Mouse (Mus musculus) midbrain, embryonic 14.5 days (tissue): Measurements from ENCODE around the gene Runx1. TPM values are rescaled to one million over a fixed set of nuclear protein-coding genes. Genes with fewer than 3 reads are reported as not detected.

Experiments
- ATAC-seq: fragments of 200-750 bp; cut with Nextera tagmentation; 2 replicates; pipeline ENCODE4 v1.8.0; 2017; ENCODE audit warnings: moderate number of reproducible peaks, moderate library complexity; ENCODE audit not compliant: low FRiP score, low TSS enrichment
- DNase-seq: peaks from one replicate; pipeline ENCODE4 v3.0.0-alpha.2; 2015
- H3K27ac ChIP-seq: fragments of 300-500 bp; sonication (generic); replicated peaks from 2 replicates; pipeline ENCODE4 v1.5.1; 2014; ENCODE audit warnings: mild to moderate bottlenecking, low read depth, low read length, moderate library complexity
- H3K27me3 ChIP-seq: fragments of 300-500 bp; sonication (generic); 2 replicates; pipeline ENCODE4 v1.6.1; 2014; ENCODE audit warnings: low read length, control low read depth, mixed read lengths; ENCODE audit not compliant: control insufficient read depth, insufficient read depth
- H3K36me3 ChIP-seq: fragments of 300-500 bp; sonication (generic); 2 replicates; pipeline ENCODE4 v1.6.1; 2014; ENCODE audit warnings: low read length, control low read depth; ENCODE audit not compliant: control insufficient read depth, insufficient read depth
- H3K4me1 ChIP-seq: fragments of 300-500 bp; sonication (generic); 2 replicates; pipeline ENCODE4 v1.6.1; 2014; ENCODE audit warnings: mild to moderate bottlenecking, antibody characterized with exemption, low read length, control low read depth; ENCODE audit not compliant: control insufficient read depth, insufficient read depth
- H3K4me2 ChIP-seq: fragments of 300-500 bp; sonication (generic); 2 replicates; pipeline ENCODE4 v1.6.1; 2014; ENCODE audit warnings: mild to moderate bottlenecking, low read length, moderate library complexity
- H3K4me3 ChIP-seq: fragments of 300-500 bp; sonication (generic); replicated peaks from 2 replicates; pipeline ENCODE4 v1.5.1; 2014; ENCODE audit warnings: low read depth, low read length
- H3K9ac ChIP-seq: fragments of 300-500 bp; sonication (generic); replicated peaks from 2 replicates; pipeline ENCODE4 v1.6.1; 2014; ENCODE audit warnings: mild to moderate bottlenecking, low read length, moderate library complexity
- H3K9me3 ChIP-seq: fragments of 300-500 bp; sonication (generic); 2 replicates; pipeline ENCODE4 v1.6.1; 2016; ENCODE audit warnings: low read length, control low read depth, mixed read lengths; ENCODE audit not compliant: control insufficient read depth
- WGBS: fragments of 180-500 bp; shearing (Covaris S2); extraction: QIAGEN DNeasy Blood & Tissue Kit; methylation state at CpG from one replicate; pipeline ENCODE4 v1.1.7; 2014; 5-methylcytosine and 5-hydroxymethylcytosine counted together
- polyA plus RNA-seq: library from polyadenylated mRNA; unstranded; fragments of >200 nt; fragmentation: Nextera tagmentation; extraction: Ambion mirVana; gene quantifications from 2 replicates; pipeline ENCODE4 v1.2.1, GENCODE M21; 2014

Runx1 gene
- polyA plus RNA-seq, 1 experiment from 2014 or later = 0.76 TPM

GRCm38 (mm10) chr16:92814366-92815194 lies 11.4 kb downstream of the Runx1 start:
- WGBS = 78% methylated on average over 5 of the region's 5 CpGs
- no peaks in the 10 kb centered on the region for H3K36me3 ChIP-seq
- H3K9ac ChIP-seq = no peak overlapping the region
- no peaks in the 10 kb centered on the region for H3K4me1 ChIP-seq
- H3K9me3 ChIP-seq = no peaks in the 10 kb centered on the region
- H3K27ac ChIP-seq = no peak overlapping the region
- no peak overlapping the region for H3K4me2 ChIP-seq
- no peaks in the 10 kb centered on the region for H3K27me3 ChIP-seq
- no peak overlapping the region for H3K4me3 ChIP-seq
- DNase-seq (no peak), ATAC-seq (no peak)

- no peak overlapping the region for H3K9ac ChIP-seq
- H3K27ac ChIP-seq = no peak overlapping the region
- WGBS = 72% methylated on average over 3 of the region's 3 CpGs
- no peaks in the 10 kb centered on the region for H3K4me1 ChIP-seq
- H3K9me3 ChIP-seq = no peaks in the 10 kb centered on the region
- DNase-seq (no peak), ATAC-seq (no peak)
- no peaks in the 10 kb centered on the region for H3K27me3 ChIP-seq
- H3K36me3 ChIP-seq = no peaks in the 10 kb centered on the region
- H3K4me2 ChIP-seq = no peak overlapping the region
- no peak overlapping the region for H3K4me3 ChIP-seq
These were observed 13.5 kb downstream of the Runx1 start for GRCm38 (mm10) chr16:92812405-92812804.

GRCm38 (mm10) chr16:92810568-92811240 lies 15.2 kb downstream of the Runx1 start:
- no peak overlapping the region for H3K9ac ChIP-seq
- no peak overlapping the region for H3K27ac ChIP-seq
- ATAC-seq (no peak), DNase-seq (no peak)
- H3K4me1 ChIP-seq = no peaks in the 10 kb centered on the region
- no peak overlapping the region for H3K4me2 ChIP-seq
- 82% methylated on average over 8 of the region's 8 CpGs for WGBS
- no peaks in the 10 kb centered on the region for H3K36me3 ChIP-seq
- H3K27me3 ChIP-seq = no peaks in the 10 kb centered on the region
- no peak overlapping the region for H3K4me3 ChIP-seq
- no peaks in the 10 kb centered on the region for H3K9me3 ChIP-seq

- WGBS = 85% methylated on average over 8 of the region's 8 CpGs
- Histone ChIP-seq H3K4me1 (no peaks in the 10 kb centered on the region), H3K4me3 (no peak overlapping the region), H3K4me2 (no peak overlapping the region), H3K27me3 (no peaks in the 10 kb centered on the region), H3K9ac (no peak overlapping the region), H3K27ac (no peak overlapping the region), H3K9me3 (no peaks in the 10 kb centered on the region), H3K36me3 (no peaks in the 10 kb centered on the region)
- ATAC-seq (no peak), DNase-seq (no peak)
These were observed 18.2 kb downstream of the Runx1 start for GRCm38 (mm10) chr16:92807772-92808171.

- 96% methylated on average over 7 of the region's 7 CpGs for WGBS
- ATAC-seq = no peak
- Histone ChIP-seq H3K4me2 (no peak overlapping the region), H3K36me3 (no peaks in the 10 kb centered on the region), H3K27ac (no peak overlapping the region), H3K27me3 (no peaks in the 10 kb centered on the region), H3K4me3 (no peak overlapping the region), H3K4me1 (no peaks in the 10 kb centered on the region), H3K9ac (no peak overlapping the region), H3K9me3 (no peaks in the 10 kb centered on the region)
- no peak for DNase-seq
These were observed 22.8 kb downstream of the Runx1 start for GRCm38 (mm10) chr16:92803076-92803580.

GRCm38 (mm10) chr16:92801567-92801966 lies 24.4 kb downstream of the Runx1 start:
- H3K9me3 ChIP-seq = no peaks in the 10 kb centered on the region
- H3K36me3 ChIP-seq = no peaks in the 10 kb centered on the region
- no peak overlapping the region for H3K4me3 ChIP-seq
- H3K4me1 ChIP-seq = no peaks in the 10 kb centered on the region
- ATAC-seq (no peak), DNase-seq (no peak)
- WGBS = 86% methylated on average over 12 of the region's 12 CpGs
- no peak overlapping the region for H3K9ac ChIP-seq
- no peak overlapping the region for H3K27ac ChIP-seq
- no peaks in the 10 kb centered on the region for H3K27me3 ChIP-seq
- H3K4me2 ChIP-seq = no peak overlapping the region

GRCm38 (mm10) chr16:92800845-92801244 lies 25.1 kb downstream of the Runx1 start:
- WGBS = 91% methylated on average over 5 of the region's 5 CpGs
- Histone ChIP-seq H3K9me3 (no peaks in the 10 kb centered on the region), H3K9ac (no peak overlapping the region), H3K4me1 (no peaks in the 10 kb centered on the region), H3K27ac (no peak overlapping the region), H3K27me3 (no peaks in the 10 kb centered on the region), H3K36me3 (no peaks in the 10 kb centered on the region), H3K4me3 (no peak overlapping the region), H3K4me2 (no peak overlapping the region)
- ATAC-seq = no peak
- DNase-seq = no peak

- Histone ChIP-seq H3K4me2 (no peak overlapping the region), H3K27me3 (no peaks in the 10 kb centered on the region), H3K4me1 (no peaks in the 10 kb centered on the region), H3K9ac (no peak overlapping the region), H3K9me3 (no peaks in the 10 kb centered on the region), H3K36me3 (no peaks in the 10 kb centered on the region), H3K27ac (no peak overlapping the region), H3K4me3 (no peak overlapping the region)
- no peak for ATAC-seq
- 90% methylated on average over 7 of the region's 7 CpGs for WGBS
- no peak for DNase-seq
These were observed 26.0 kb downstream of the Runx1 start for GRCm38 (mm10) chr16:92799940-92800339.
